Mouse (Mus musculus) midbrain, embryonic 12.5 days (tissue): ENCODE results near the gene Tmem86a. TPM values are rescaled to one million over a fixed set of nuclear protein-coding genes. Genes with fewer than 3 reads are reported as not detected.
"Not testable (repeated sequence)": the region's sequence is repeated elsewhere in the genome, so short reads cannot be mapped to it uniquely, and the experiment has no call there.

ENCODE experiments used
- ATAC-seq: fragments of 200-750 bp; cut with Nextera tagmentation; 2 replicates; pipeline ENCODE4 v1.8.0; 2017; ENCODE audit warnings: low read depth, moderate TSS enrichment, moderate library complexity; ENCODE audit not compliant: low FRiP score
- H3K27ac ChIP-seq: fragments of 300-500 bp; sonication (generic); replicated peaks from 2 replicates; pipeline ENCODE4 v1.5.1; 2016; ENCODE audit warnings: mild to moderate bottlenecking
- H3K27me3 ChIP-seq: fragments of 300-500 bp; sonication (generic); 2 replicates; pipeline ENCODE4 v1.6.1; 2016; ENCODE audit warnings: mild to moderate bottlenecking
- H3K36me3 ChIP-seq: fragments of 300-500 bp; sonication (generic); 2 replicates; pipeline ENCODE4 v1.6.1; 2016
- H3K4me1 ChIP-seq: fragments of 300-500 bp; sonication (generic); 2 replicates; pipeline ENCODE4 v1.6.1; 2016
- H3K4me2 ChIP-seq: fragments of 300-500 bp; sonication (generic); replicated peaks from 2 replicates; pipeline ENCODE4 v1.6.1; 2016; ENCODE audit warnings: mild to moderate bottlenecking, moderate library complexity
- H3K4me3 ChIP-seq: fragments of 300-500 bp; sonication (generic); 2 replicates; pipeline ENCODE4 v1.5.1; 2016; ENCODE audit warnings: mild to moderate bottlenecking
- H3K9ac ChIP-seq: fragments of 300-500 bp; sonication (generic); replicated peaks from 2 replicates; pipeline ENCODE4 v1.6.1; 2016; ENCODE audit warnings: mild to moderate bottlenecking, moderate library complexity
- H3K9me3 ChIP-seq: fragments of 300-500 bp; sonication (generic); 2 replicates; pipeline ENCODE4 v1.6.1; 2016; ENCODE audit warnings: mild to moderate bottlenecking
- WGBS: fragments of 180-500 bp; shearing (Covaris S2); methylation state at CpG from one replicate; pipeline ENCODE4 v1.1.7; 2016; 5-methylcytosine and 5-hydroxymethylcytosine counted together
- polyA plus RNA-seq: library from polyadenylated mRNA; unstranded; fragments of >200 nt; fragmentation: Nextera tagmentation; extraction: Ambion mirVana; gene quantifications from 2 replicates; pipeline ENCODE4 v1.2.1, GENCODE M21; 2016

The Tmem86a gene
- polyA plus RNA-seq, 1 experiment from 2014 or later: 17.4 TPM

- Histone ChIP-seq H3K27ac (no peak overlapping the region), H3K9me3 (no peaks in the 10 kb centered on the region), H3K27me3 (peaks cover 3% of the 10 kb centered on the region; the same call in 1 of the 2 replicates), H3K36me3 (no peaks in the 10 kb centered on the region), H3K4me3 (peak overlapping the region; percentile 17; the same call in 1 of the 2 replicates), H3K4me2 (peak overlapping the region; percentile 43), H3K4me1 (peaks cover 8% of the 10 kb centered on the region), H3K9ac (peak overlapping the region; percentile 32)
- WGBS: 10% methylated on average over 6 of the region's 6 CpGs
- ATAC-seq: peak; percentile 96
These were observed 34.9 kb upstream of the Tmem86a start for GRCm38 (mm10) chr7:47015390-47016065.

- WGBS: 87% methylated on average over 3 of the region's 3 CpGs
- H3K36me3 ChIP-seq: no peaks in the 10 kb centered on the region
These were observed 33.8 kb upstream of the Tmem86a start for GRCm38 (mm10) chr7:47016602-47017001.

GRCm38 (mm10) chr7:47017146-47017545 lies 33.3 kb upstream of the Tmem86a start:
- H3K4me1 ChIP-seq: peaks cover 8% of the 10 kb centered on the region
- H3K4me3 ChIP-seq: no peak overlapping the region
- H3K27me3 ChIP-seq: peaks cover 7% of the 10 kb centered on the region; the same call in 1 of the 2 replicates
- no peaks in the 10 kb centered on the region for H3K9me3 ChIP-seq
- no peaks in the 10 kb centered on the region for H3K36me3 ChIP-seq
- WGBS: 71% methylated on average over 7 of the region's 7 CpGs
- no peak overlapping the region for H3K9ac ChIP-seq
- no peak for ATAC-seq
- H3K27ac ChIP-seq: no peak overlapping the region
- no peak overlapping the region for H3K4me2 ChIP-seq

More at GRCm38 (mm10) chr7:47016602-47017001, 33.8 kb upstream of the Tmem86a start:
- H3K9me3 ChIP-seq: no peaks in the 10 kb centered on the region
- H3K4me2 ChIP-seq: no peak overlapping the region
- H3K9ac ChIP-seq: no peak overlapping the region
- no peak overlapping the region for H3K4me3 ChIP-seq
- peaks cover 8% of the 10 kb centered on the region for H3K4me1 ChIP-seq
- no peak overlapping the region for H3K27ac ChIP-seq
- peaks cover 7% of the 10 kb centered on the region; the same call in 1 of the 2 replicates for H3K27me3 ChIP-seq
- ATAC-seq: no peak

DNA sequence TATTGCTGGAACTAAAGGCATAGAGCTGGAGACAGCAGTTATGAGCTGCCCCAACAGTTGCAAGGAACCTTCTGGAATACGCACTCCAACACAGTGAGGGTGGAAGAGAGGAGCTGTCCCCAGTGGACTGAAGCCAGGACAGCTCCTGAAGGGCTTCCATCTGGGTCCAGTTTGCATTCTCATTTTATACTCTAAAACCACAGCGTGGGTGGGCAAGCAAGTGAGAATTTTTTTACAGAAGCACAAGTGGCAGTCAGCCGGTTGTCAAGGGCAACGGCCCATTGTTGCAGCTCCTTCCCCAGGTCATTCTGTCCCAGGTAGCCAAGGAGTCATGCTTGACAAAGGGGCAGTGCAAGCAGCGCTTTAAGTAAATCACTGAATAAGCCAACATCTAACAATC lies 30.8 kb upstream of the Tmem86a start:
- Histone ChIP-seq H3K4me1 (peaks cover 8% of the 10 kb centered on the region), H3K9ac (no peak overlapping the region), H3K9me3 (no peaks in the 10 kb centered on the region), H3K4me3 (no peak overlapping the region), H3K27ac (no peak overlapping the region), H3K27me3 (peaks cover 7% of the 10 kb centered on the region; the same call in 1 of the 2 replicates), H3K36me3 (no peaks in the 10 kb centered on the region), H3K4me2 (no peak overlapping the region)
- ATAC-seq: no peak
- WGBS: 67% methylated on average over 5 of the region's 5 CpGs

- Histone ChIP-seq H3K27ac (no peak overlapping the region), H3K9ac (no peak overlapping the region), H3K9me3 (no peaks in the 10 kb centered on the region), H3K36me3 (no peaks in the 10 kb centered on the region), H3K4me2 (no peak overlapping the region), H3K27me3 (peaks cover 7% of the 10 kb centered on the region; the same call in 1 of the 2 replicates), H3K4me3 (no peak overlapping the region), H3K4me1 (no peaks in the 10 kb centered on the region)
- ATAC-seq: no peak
- 18% methylated on average over 8 of the region's 8 CpGs for WGBS
These were observed 29.4 kb upstream of the Tmem86a start for GRCm38 (mm10) chr7:47020956-47021355.

GRCm38 (mm10) chr7:47022482-47022881 lies 27.9 kb upstream of the Tmem86a start:
- Histone ChIP-seq H3K9ac (no peak overlapping the region), H3K4me3 (no peak overlapping the region), H3K4me2 (no peak overlapping the region), H3K27ac (no peak overlapping the region), H3K4me1 (no peaks in the 10 kb centered on the region), H3K9me3 (no peaks in the 10 kb centered on the region), H3K27me3 (peaks cover 7% of the 10 kb centered on the region; the same call in 1 of the 2 replicates), H3K36me3 (no peaks in the 10 kb centered on the region)
- WGBS: 76% methylated on average over 8 of the region's 8 CpGs
- no peak for ATAC-seq

DNA sequence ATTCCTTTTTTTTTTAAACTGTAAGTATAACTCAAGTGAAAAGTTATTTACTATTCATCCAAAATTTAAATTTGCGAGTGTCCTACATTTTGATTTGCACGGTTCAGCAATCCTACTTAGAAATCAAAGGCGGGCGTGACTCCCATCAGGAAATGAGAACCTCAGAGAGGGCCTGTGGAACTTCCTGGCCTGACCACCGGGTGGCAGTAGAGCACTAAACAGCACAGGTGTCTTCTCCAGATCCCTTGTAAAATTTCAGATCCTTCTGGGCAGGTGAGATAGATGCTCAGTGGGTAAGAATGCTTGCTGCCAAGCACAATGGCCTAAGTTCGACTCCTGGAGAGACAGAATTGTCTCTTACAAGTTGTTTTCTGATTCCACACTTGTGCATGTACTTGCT lies 26.9 kb upstream of the Tmem86a start:
- peak; percentile 19; the same call in 1 of the 2 replicates for ATAC-seq
- no peaks in the 10 kb centered on the region for H3K36me3 ChIP-seq
- no peak overlapping the region for H3K4me3 ChIP-seq
- 19% methylated on average over 6 of the region's 6 CpGs for WGBS
- no peak overlapping the region for H3K27ac ChIP-seq
- H3K4me1 ChIP-seq: no peaks in the 10 kb centered on the region
- peaks cover 7% of the 10 kb centered on the region; the same call in 1 of the 2 replicates for H3K27me3 ChIP-seq
- H3K9me3 ChIP-seq: no peaks in the 10 kb centered on the region
- no peak overlapping the region for H3K9ac ChIP-seq
- no peak overlapping the region for H3K4me2 ChIP-seq

DNA sequence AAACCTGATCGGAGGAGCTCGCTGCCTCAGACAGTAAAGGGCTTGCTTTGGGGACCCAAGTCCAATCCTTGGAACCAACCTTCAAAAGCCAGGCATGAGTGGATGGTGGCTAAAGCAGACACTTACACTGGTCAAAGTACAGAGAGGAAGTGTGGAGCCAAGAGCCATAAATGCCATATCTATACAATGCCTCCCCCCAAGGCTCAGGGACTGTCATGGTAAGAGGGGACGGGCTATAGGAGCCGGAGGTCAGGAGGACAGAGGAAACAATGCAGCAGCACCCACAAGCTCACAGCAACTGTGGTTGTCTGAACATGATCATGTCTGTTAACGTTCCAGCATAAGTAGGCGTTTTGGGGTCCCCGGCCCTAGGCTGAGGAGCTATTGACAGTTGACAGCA lies 25.9 kb upstream of the Tmem86a start:
- no peak overlapping the region for H3K4me2 ChIP-seq
- ATAC-seq: no peak
- H3K36me3 ChIP-seq: no peaks in the 10 kb centered on the region
- no peaks in the 10 kb centered on the region for H3K4me1 ChIP-seq
- WGBS: 90% methylated on average over 7 of the region's 7 CpGs
- H3K27me3 ChIP-seq: peaks cover 7% of the 10 kb centered on the region; the same call in 1 of the 2 replicates
- no peak overlapping the region for H3K4me3 ChIP-seq
- H3K9me3 ChIP-seq: no peaks in the 10 kb centered on the region
- H3K27ac ChIP-seq: no peak overlapping the region
- H3K9ac ChIP-seq: no peak overlapping the region

DNA sequence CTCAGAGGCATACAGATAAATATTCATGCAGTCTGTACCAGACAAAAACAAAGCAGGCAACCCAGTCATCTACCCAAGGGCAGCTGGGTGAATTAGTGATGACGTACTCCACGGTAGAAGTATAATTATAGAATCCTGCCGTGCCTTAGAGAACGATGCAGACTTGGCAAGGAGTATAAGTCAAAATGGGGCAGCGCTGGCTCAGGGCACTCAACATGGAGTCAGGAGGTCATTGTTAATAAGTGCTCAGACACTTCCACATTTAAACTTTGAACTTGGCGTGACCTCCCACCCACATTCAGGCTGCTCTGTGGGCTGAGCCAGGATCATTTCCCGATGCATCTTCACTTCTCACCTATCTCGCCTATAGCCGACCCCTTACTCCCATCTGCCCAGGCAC lies 25.0 kb upstream of the Tmem86a start:
- no peak overlapping the region for H3K27ac ChIP-seq
- H3K9me3 ChIP-seq: no peaks in the 10 kb centered on the region
- no peak for ATAC-seq
- 75% methylated on average over 9 of the region's 9 CpGs for WGBS
- no peak overlapping the region for H3K4me3 ChIP-seq
- H3K4me1 ChIP-seq: no peaks in the 10 kb centered on the region
- no peaks in the 10 kb centered on the region for H3K36me3 ChIP-seq
- no peak overlapping the region for H3K4me2 ChIP-seq
- peaks cover 5% of the 10 kb centered on the region; the same call in 1 of the 2 replicates for H3K27me3 ChIP-seq
- no peak overlapping the region for H3K9ac ChIP-seq

GRCm38 (mm10) chr7:47026899-47027298 lies 23.5 kb upstream of the Tmem86a start:
- H3K4me3 ChIP-seq, H3K27ac ChIP-seq, H3K4me2 ChIP-seq, H3K9me3 ChIP-seq, H3K9ac ChIP-seq, H3K4me1 ChIP-seq, ATAC-seq, H3K27me3 ChIP-seq, H3K36me3 ChIP-seq: not testable (repeated sequence)
- 90% methylated on average over 3 of the region's 3 CpGs for WGBS

- H3K9ac ChIP-seq: no peak overlapping the region
- H3K36me3 ChIP-seq: no peaks in the 10 kb centered on the region
- no peaks in the 10 kb centered on the region for H3K27me3 ChIP-seq
- H3K9me3 ChIP-seq: no peaks in the 10 kb centered on the region
- no peak overlapping the region for H3K27ac ChIP-seq
- no peaks in the 10 kb centered on the region for H3K4me1 ChIP-seq
- ATAC-seq: no peak
- no peak overlapping the region for H3K4me3 ChIP-seq
- no peak overlapping the region for H3K4me2 ChIP-seq
- 100% methylated on average over 1 of the region's 1 CpGs for WGBS
These were observed 22.9 kb upstream of the Tmem86a start for GRCm38 (mm10) chr7:47027520-47027919.

- Histone ChIP-seq H3K9ac (no peak overlapping the region), H3K4me3 (no peak overlapping the region), H3K4me1 (no peaks in the 10 kb centered on the region), H3K9me3 (no peaks in the 10 kb centered on the region), H3K36me3 (no peaks in the 10 kb centered on the region), H3K4me2 (no peak overlapping the region), H3K27ac (no peak overlapping the region), H3K27me3 (no peaks in the 10 kb centered on the region)
- ATAC-seq: no peak
- WGBS: 86% methylated on average over 9 of the region's 9 CpGs
These were observed 19.7 kb upstream of the Tmem86a start for GRCm38 (mm10) chr7:47030517-47031193.
